Mouse (Mus musculus) hindbrain, embryonic 15.5 days (tissue): ENCODE measurements around the gene Acsm4. TPM values are rescaled to one million over a fixed set of nuclear protein-coding genes. Genes with fewer than 3 reads are reported as not detected.

Experiments
- polyA plus RNA-seq: library from polyadenylated mRNA; unstranded; fragments of >200 nt; fragmentation: Nextera tagmentation; extraction: Ambion mirVana; gene quantifications from 2 replicates; pipeline ENCODE4 v1.2.1, GENCODE M21; 2015

Gene Acsm4
- polyA plus RNA-seq, 1 experiment from 2014 or later, result not detected

Other genes with a start within 250 kb of the Acsm4 start
- gene Gp2, start 230.7 kb upstream of the Acsm4 start, polyA plus RNA-seq, result not detected in 2 replicates
- not detected in 2 replicates for gene Umod, start 210.7 kb upstream of the Acsm4 start, polyA plus RNA-seq
- not detected in 2 replicates for gene Acsm5, start 170.6 kb upstream of the Acsm4 start, polyA plus RNA-seq
- 0.22 and 0.38 TPM in 2 replicates for gene Pdilt, start 166.5 kb upstream of the Acsm4 start, polyA plus RNA-seq
- 0.13 TPM in 1 of 2 replicates, not detected in the other for gene Acsm2, start 135.7 kb upstream of the Acsm4 start, polyA plus RNA-seq
- gene Acsm1, start 83.0 kb upstream of the Acsm4 start, polyA plus RNA-seq, result not detected in 2 replicates
- gene Thumpd1, start 30.8 kb downstream of the Acsm4 start, polyA plus RNA-seq, result 74.5 and 76.4 TPM in 2 replicates
- 0.09 TPM in 1 of 2 replicates, not detected in the other for gene Acsm3, start 70.9 kb downstream of the Acsm4 start, polyA plus RNA-seq
- 9.5 and 11.9 TPM in 2 replicates for gene Rexo5, start 104.0 kb downstream of the Acsm4 start, polyA plus RNA-seq
- gene Eri2, start 104.0 kb downstream of the Acsm4 start, polyA plus RNA-seq, result 15.4 and 16.5 TPM in 2 replicates
- 18.9 and 22.7 TPM in 2 replicates for gene Lyrm1, start 205.8 kb downstream of the Acsm4 start, polyA plus RNA-seq
- gene Dcun1d3, start 206.3 kb downstream of the Acsm4 start, polyA plus RNA-seq, result 17.2 and 19.5 TPM in 2 replicates